Mouse (Mus musculus): ENCODE results near the gene Cttnbp2nl. TPM values are rescaled to one million over a fixed set of nuclear protein-coding genes. Genes with fewer than 3 reads are reported as not detected.

The Cttnbp2nl gene
- total RNA-seq, 2 experiments from 2014 or later, result 33.4 to 33.5 TPM

- no peak for DNase-seq
- intact Hi-C loops (cut with DNase I), result loop anchor here (1.0 to 10.0 kb wide), 2 partner anchors 68 to 173 kb away; no protein-coding TSS in a partner anchor
These were observed 61.2 kb downstream of the Cttnbp2nl start for GRCm38 (mm10) chr3:104991703-104992102.

GRCm38 (mm10) chr3:104987884-104988283 lies 65.1 kb downstream of the Cttnbp2nl start:
- no peak for DNase-seq
- intact Hi-C loops (cut with DNase I), result no loop called here

GRCm38 (mm10) chr3:104979735-104980134 lies 73.2 kb downstream of the Cttnbp2nl start:
- intact Hi-C loops (cut with DNase I), result no loop called here
- no peak for DNase-seq

GRCm38 (mm10) chr3:104967548-104968300 lies 85.2 kb downstream of the Cttnbp2nl start:
- intact Hi-C loops (cut with DNase I), result loop anchor here (5.0 kb wide), 3 partner anchors 95 to 255 kb away; partner anchors contain the start of gene Rhoc
- DNase-seq, result peak; percentile 95 to 98

GRCm38 (mm10) chr3:104965991-104966554 lies 86.9 kb downstream of the Cttnbp2nl start:
- no peak for DNase-seq
- intact Hi-C loops (cut with DNase I), result loop anchor here (5.0 kb wide), 3 partner anchors 94 to 254 kb away; partner anchors contain the start of gene Rhoc

GRCm38 (mm10) chr3:104965070-104965855 lies 87.7 kb downstream of the Cttnbp2nl start:
- no peak for DNase-seq
- intact Hi-C loops (cut with DNase I), result loop anchor here (5.0 kb wide), 3 partner anchors 93 to 253 kb away; partner anchors contain the start of gene Rhoc

- DNase-seq, result no peak
- intact Hi-C loops (cut with DNase I), result no loop called here
These were observed 89.3 kb downstream of the Cttnbp2nl start for GRCm38 (mm10) chr3:104963331-104964276.

- no peak for DNase-seq
- intact Hi-C loops (cut with DNase I), result no loop called here
These were observed 90.1 kb downstream of the Cttnbp2nl start for GRCm38 (mm10) chr3:104962866-104963265.

GRCm38 (mm10) chr3:104962141-104962611 lies 90.8 kb downstream of the Cttnbp2nl start:
- DNase-seq, result peak; percentile 14 to 35
- intact Hi-C loops (cut with DNase I), result no loop called here

- intact Hi-C loops (cut with DNase I), result no loop called here
- DNase-seq, result peak; percentile 32 to 37
These were observed 91.6 kb downstream of the Cttnbp2nl start, which contains the start of gene Wnt2b for GRCm38 (mm10) chr3:104961066-104962059. Gene Wnt2b, minus strand, starts transcription at chr3:104961921.

GRCm38 (mm10) chr3:104960026-104961000 lies 92.6 kb downstream of the Cttnbp2nl start:
- intact Hi-C loops (cut with DNase I), result no loop called here
- DNase-seq, result no peak

GRCm38 (mm10) chr3:104956131-104956581 lies 96.8 kb downstream of the Cttnbp2nl start:
- intact Hi-C loops (cut with DNase I), result no loop called here
- no peak for DNase-seq

GRCm38 (mm10) chr3:104954551-104954950 lies 98.4 kb downstream of the Cttnbp2nl start:
- no peak for DNase-seq
- intact Hi-C loops (cut with DNase I), result no loop called here

GRCm38 (mm10) chr3:104954137-104954536 lies 98.8 kb downstream of the Cttnbp2nl start:
- DNase-seq, result no peak
- intact Hi-C loops (cut with DNase I), result no loop called here

- intact Hi-C loops (cut with DNase I), result no loop called here
- peak in 1 of 2 experiments; percentile 25 for DNase-seq
These were observed 99.9 kb downstream of the Cttnbp2nl start for GRCm38 (mm10) chr3:104952891-104953670.

Measured in heart, postnatal 10 days (tissue).